10 mouse cellular contexts compared by ENCODE assay signal in the genomic region with DNA sequence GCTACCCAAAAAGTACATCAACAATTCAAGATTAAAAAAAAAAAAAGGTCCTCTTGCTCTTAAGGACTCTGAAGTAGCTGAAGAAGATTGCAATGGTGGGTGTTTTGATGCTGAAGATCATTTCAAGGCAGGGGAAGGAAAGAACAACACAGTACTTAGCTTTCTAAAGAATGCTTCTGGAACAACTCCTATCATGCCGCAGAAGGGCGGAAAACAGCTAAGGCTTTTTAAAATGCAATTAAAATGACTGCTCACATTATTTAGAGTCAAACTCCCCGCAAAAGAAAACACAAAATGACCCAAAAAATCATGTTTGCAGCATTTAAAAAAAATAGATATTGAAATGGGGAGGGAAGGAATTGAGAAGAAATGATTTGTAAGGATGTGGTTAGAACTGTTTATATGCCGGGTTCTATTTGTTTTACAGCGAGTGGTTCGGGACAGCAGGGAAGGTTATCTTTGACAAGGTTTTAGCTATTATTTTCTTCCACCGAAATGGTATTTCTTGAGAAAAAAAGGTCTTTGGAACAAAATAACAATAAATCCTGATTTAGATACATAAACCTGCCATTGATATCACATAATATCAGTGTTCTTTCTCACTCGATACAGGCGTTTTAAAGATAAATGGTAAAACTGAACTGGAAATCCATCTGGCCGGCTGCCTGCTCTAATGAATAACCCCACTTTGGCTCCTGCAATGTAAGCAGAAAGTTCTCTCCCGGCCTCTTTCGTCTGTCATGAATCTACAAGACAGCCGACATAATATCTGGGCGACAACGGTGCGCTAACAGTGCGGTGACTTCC.
DNase-seq lines count a peak whose midpoint lies in the region; ATAC-seq lines count a peak whose summit lies in the region.
"Had no signal": no experiment of that assay in that cellular context is flagged by ENCODE, and none has a peak within 500 bp of the region (broad histone marks: within the 10 kb centered on the region; RNA-seq: fewer than 3 reads in every experiment).

No protein-coding gene starts in this region.

- no peak overlapping the region for H3K9ac ChIP-seq in forebrain, embryonic 15.5 days (replicated peaks)
- H3K9ac ChIP-seq: liver, embryonic 15.5 days had no signal

- ATAC-seq in forebrain, embryonic 15.5 days (replicated peaks) = no peak
- ATAC-seq: activated CD4-positive, CD25-positive, alpha-beta regulatory T cell, adult 4 months had no signal

- no peak overlapping the region for H3K27ac ChIP-seq in forebrain, embryonic 15.5 days (replicated peaks)
- H3K27ac ChIP-seq: liver, embryonic 15.5 days had no signal

- no peaks in the 10 kb centered on the region for H3K36me3 ChIP-seq in forebrain, embryonic 15.5 days
- H3K36me3 ChIP-seq: liver, embryonic 15.5 days had no signal

- no peaks in the 10 kb centered on the region for H3K4me1 ChIP-seq in forebrain, embryonic 15.5 days
- H3K4me1 ChIP-seq: liver, embryonic 15.5 days had no signal

- 86% methylated on average over 17 of the region's 17 CpGs for WGBS in forebrain, embryonic 15.5 days

- no peaks in the 10 kb centered on the region for H3K9me3 ChIP-seq in forebrain, embryonic 15.5 days
- H3K9me3 ChIP-seq: liver, embryonic 15.5 days had no signal

- intact Hi-C loops in gastrocnemius, postnatal 36 days (cut with DNase I) = no loop called here

- H3K27me3 ChIP-seq in forebrain, embryonic 15.5 days = no peaks in the 10 kb centered on the region
- H3K27me3 ChIP-seq: liver, embryonic 15.5 days had no signal

- no peak overlapping the region for H3K4me3 ChIP-seq in forebrain, embryonic 15.5 days
- H3K4me3 ChIP-seq: liver, embryonic 15.5 days had no signal

- peak; percentile 25 for DNase-seq in adrenal gland, postnatal 14 days
- DNase-seq in adrenal gland, postnatal 10 days = no peak
- DNase-seq in urinary bladder, postnatal 14 days (ENCODE audit: low spot score) = peak; percentile 66
- no peak for DNase-seq in urinary bladder, adult 2 months (ENCODE audit: low spot score)
- DNase-seq in lung, postnatal 10 days = peak; percentile 53
- DNase-seq in gastrocnemius, postnatal 36 days = no peak
- no peak for DNase-seq in heart, adult 8-10 months (ENCODE audit: low spot score)

- no peak overlapping the region for H3K4me2 ChIP-seq in forebrain, embryonic 15.5 days (replicated peaks)
- H3K4me2 ChIP-seq: liver, embryonic 15.5 days had no signal

Comparison
In these comparisons a context has a peak if more than half of its experiments do, and no peak if none do; other contexts are left out.
1. DNase-seq: peak in adrenal gland, postnatal 14 days (single experiment), urinary bladder, postnatal 14 days (single experiment) and lung, postnatal 10 days (single experiment); none in adrenal gland, postnatal 10 days (single experiment), urinary bladder, adult 2 months (single experiment), gastrocnemius, postnatal 36 days (0 of 2) and heart, adult 8-10 months (single experiment).